Mouse (Mus musculus) G1E (cell line): ENCODE data around the gene Ccdc3.

Experiments used
- CTCF ChIP-seq: IDR thresholded peaks from 2 replicates; pipeline ENCODE4 v1.5.1; 2012; ENCODE audit warnings: low read depth, low read length, inconsistent platforms, mixed read lengths
- GATA1 ChIP-seq: IDR thresholded peaks from 2 replicates; pipeline ENCODE4 v1.6.1; 2012; ENCODE audit warnings: borderline replicate concordance, low read length, inconsistent platforms, mixed read lengths
- POLR2AphosphoS5 ChIP-seq: IDR thresholded peaks from 2 replicates; pipeline ENCODE4 v1.6.1; 2012; ENCODE audit warnings: low read depth, low read length, inconsistent platforms; ENCODE audit not compliant: insufficient replicate concordance
- TAL1 ChIP-seq: conservative IDR thresholded peaks from 2 replicates; pipeline ENCODE4 v1.6.1; 2012; ENCODE audit warnings: low read depth, low read length, inconsistent platforms, mixed read lengths

DNA sequence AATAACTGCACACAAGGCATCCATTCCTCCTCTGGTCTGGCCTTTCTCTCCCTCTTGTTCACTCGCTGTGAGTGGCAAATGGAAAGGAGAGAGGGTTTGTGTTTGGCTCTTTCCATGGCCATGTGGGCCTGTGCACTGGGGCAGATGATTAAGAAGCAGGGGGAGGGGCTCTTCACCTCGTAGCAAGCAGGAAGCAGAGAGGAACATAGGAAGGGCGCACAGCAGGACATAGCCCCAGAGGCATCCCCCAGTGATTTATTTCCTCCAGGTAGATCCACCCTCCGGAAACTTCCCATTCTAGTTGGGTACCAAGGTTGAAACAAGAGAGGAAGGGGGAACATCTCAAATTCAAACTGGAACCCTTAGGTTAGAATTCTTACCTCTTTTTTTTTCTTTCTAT, 2.4 kb downstream of the Ccdc3 start:
- TF ChIP-seq CTCF (no peak), GATA1 (no peak), POLR2AphosphoS5 (no peak), TAL1 (no peak)
